Mouse (Mus musculus) lung, adult 2 months (tissue): ENCODE measurements at regions not wholly inside any gene's neighbourhood (a gene's known extent, or its start where the extent isn't known, plus 50 kb on each side); places are given as distances from the start of the nearest gene placed in this dataset.

Source experiments
- CTCF ChIP-seq: fragments of 200-500 bp; IDR thresholded peaks from 2 replicates; pipeline ENCODE4 v1.5.1; 2011; ENCODE audit warnings: mild to moderate bottlenecking, low read length, control low read depth; ENCODE audit not compliant: insufficient read depth
- POLR2A ChIP-seq: fragments of 200-500 bp; IDR thresholded peaks from 2 replicates; pipeline ENCODE4 v1.6.1; 2011; ENCODE audit warnings: low read depth, mild to moderate bottlenecking, control low read depth, low read length, borderline replicate concordance; ENCODE audit errors: extremely low read depth

GRCm38 (mm10) chr4:105352342-105352741, 195.2 kb downstream of the Plpp3 start:
- TF ChIP-seq POLR2A (no peak), CTCF (no peak)
